Comparison of ENCODE assay signal across 9 mouse cellular contexts in genomic region chr12:103281912-103282311, GRCm38 (mm10). TPM values are rescaled to one million over a fixed set of nuclear protein-coding genes. Genes with fewer than 3 reads are reported as not detected.
DNase-seq lines count a peak whose midpoint lies in the region; ATAC-seq and TF ChIP-seq lines count a peak whose summit lies in the region.
"Had no signal": no experiment of that assay in that cellular context is flagged by ENCODE, and none has a peak within 500 bp of the region (broad histone marks: within the 10 kb centered on the region; RNA-seq: fewer than 3 reads in every experiment).

No protein-coding gene starts in this region.

- H3K4me3 ChIP-seq in gastrocnemius, adult 2 months, result no peak overlapping the region
- H3K4me3 ChIP-seq in hindbrain, embryonic 13.5 days, result no peak overlapping the region
- H3K4me3 ChIP-seq: limb, embryonic 15.5 days had no signal

- peak; percentile 80 for DNase-seq in gastrocnemius, adult 2 months
- DNase-seq in gastrocnemius, postnatal 4 days (ENCODE audit: low spot score in 2 of 2), result no peak
- DNase-seq in heart, postnatal 10 days, result peak; percentile 37 to 47
- peak; percentile 54 to 69 for DNase-seq in kidney, postnatal 4 days
- DNase-seq in mesoderm, embryonic 11.5 days (ENCODE audit: low read depth, low spot score), result peak; percentile 47
- no peak for DNase-seq in layer of hippocampus, postnatal 25 days (ENCODE audit: extremely low spot score in 1 of 2, low spot score in 1 of 2)
- DNase-seq in right cerebral cortex, postnatal 14 days, result no peak

- H3K36me3 ChIP-seq in hindbrain, embryonic 13.5 days, result no peaks in the 10 kb centered on the region
- H3K36me3 ChIP-seq: limb, embryonic 15.5 days had no signal

- no peak for TF ChIP-seq CTCF in gastrocnemius, adult 2 months (IDR thresholded peaks at IDR 0.05)

- H3K9ac ChIP-seq in hindbrain, embryonic 13.5 days, result no peak overlapping the region
- H3K9ac ChIP-seq: limb, embryonic 15.5 days had no signal

- H3K4me1 ChIP-seq in hindbrain, embryonic 13.5 days (replicated peaks), result no peaks in the 10 kb centered on the region
- H3K4me1 ChIP-seq: limb, embryonic 15.5 days had no signal

- intact Hi-C loops in gastrocnemius, adult 2 months (cut with DNase I), result no loop called here
- intact Hi-C loops in heart, postnatal 10 days (cut with DNase I), result no loop called here

- no peak overlapping the region for H3K4me2 ChIP-seq in hindbrain, embryonic 13.5 days
- H3K4me2 ChIP-seq: limb, embryonic 15.5 days had no signal

- 69% methylated on average over 4 of the region's 4 CpGs for WGBS in hindbrain, embryonic 13.5 days

- H3K27ac ChIP-seq in gastrocnemius, adult 2 months, result peak overlapping the region; percentile 87
- no peak overlapping the region for H3K27ac ChIP-seq in hindbrain, embryonic 13.5 days
- H3K27ac ChIP-seq: limb, embryonic 15.5 days had no signal

- H3K27me3 ChIP-seq in hindbrain, embryonic 13.5 days, result no peaks in the 10 kb centered on the region
- H3K27me3 ChIP-seq: limb, embryonic 15.5 days had no signal

- no peak for ATAC-seq in hindbrain, embryonic 13.5 days (ENCODE audit: low FRiP score)

- 0 out of 2 replicates have a peak, but pooled peaks cover 9% of the 10 kb centered on the region for H3K9me3 ChIP-seq in hindbrain, embryonic 13.5 days
- H3K9me3 ChIP-seq: limb, embryonic 15.5 days had no signal

RNA-seq across cellular contexts. Expression of gene Fam181a, which starts 28.9 kb away (rescaled TPM):
- total RNA-seq in gastrocnemius, adult 2 months (2021), result not detected
- total RNA-seq in gastrocnemius, postnatal 4 days (2021), result not detected
- total RNA-seq in heart, postnatal 10 days (2021), result not detected
- 1 to 10 TPM; 1.5 to 2.3 TPM for total RNA-seq in layer of hippocampus, postnatal 25 days (2021)
- 9.0 and 10.4 TPM in 2 replicates for polyA plus RNA-seq in hindbrain, embryonic 13.5 days (2015; fragmentation: Nextera tagmentation; extraction: Ambion mirVana)
- polyA plus RNA-seq: limb, embryonic 15.5 days had no signal

RNA-seq across cellular contexts. Expression of gene Prima1, which starts 40.0 kb away (rescaled TPM):
- 10 to 100 TPM; 20.8 to 28.6 TPM for total RNA-seq in gastrocnemius, adult 2 months (2021)
- 1 to 10 TPM; 1.8 to 2.3 TPM for total RNA-seq in gastrocnemius, postnatal 4 days (2021)
- under 1 TPM; 0.30 to 0.38 TPM for total RNA-seq in heart, postnatal 10 days (2021)
- 1 to 10 TPM; 6.0 to 7.3 TPM for total RNA-seq in layer of hippocampus, postnatal 25 days (2021)
- 1.3 and 1.7 TPM in 2 replicates for polyA plus RNA-seq in hindbrain, embryonic 13.5 days (2015; fragmentation: Nextera tagmentation; extraction: Ambion mirVana)

Comparison
In these comparisons a context has a peak if more than half of its experiments do, and no peak if none do; other contexts are left out.
1. DNase-seq: peak in gastrocnemius, adult 2 months (single experiment), heart, postnatal 10 days (2 of 2), kidney, postnatal 4 days (2 of 2) and mesoderm, embryonic 11.5 days (single experiment); none in gastrocnemius, postnatal 4 days (0 of 2), layer of hippocampus, postnatal 25 days (0 of 2) and right cerebral cortex, postnatal 14 days (single experiment).